ENCODE assay signal across 10 mouse cellular contexts in genomic region chr5:146713088-146713487, GRCm38 (mm10).
DNase-seq lines count a peak whose midpoint lies in the region; ATAC-seq lines count a peak whose summit lies in the region.
"Had no signal": no experiment of that assay in that cellular context is flagged by ENCODE, and none has a peak within 500 bp of the region (broad histone marks: within the 10 kb centered on the region; RNA-seq: fewer than 3 reads in every experiment).

No protein-coding gene starts in this region.

- no peaks in the 10 kb centered on the region for H3K27me3 ChIP-seq in kidney, embryonic 16.5 days (ENCODE audit: insufficient read depth, low read length)
- no peaks in the 10 kb centered on the region for H3K27me3 ChIP-seq in forebrain, embryonic 10.5 days (ENCODE audit: poor library complexity, severe bottlenecking)
- no peaks in the 10 kb centered on the region for H3K27me3 ChIP-seq in intestine, embryonic 16.5 days (replicated peaks; ENCODE audit: control insufficient read depth, insufficient read depth, low read length)
- H3K27me3 ChIP-seq: liver, embryonic 15.5 days had no signal

- 58% methylated on average over 10 of the region's 10 CpGs for WGBS in kidney, embryonic 16.5 days
- 64% methylated on average over 10 of the region's 10 CpGs for WGBS in forebrain, embryonic 10.5 days
- 66% methylated on average over 10 of the region's 10 CpGs for WGBS in intestine, embryonic 16.5 days

- no peak for ATAC-seq in kidney, embryonic 16.5 days (ENCODE audit: low FRiP score, low TSS enrichment)
- ATAC-seq in intestine, embryonic 16.5 days = no peak

- H3K4me3 ChIP-seq in kidney, embryonic 16.5 days (ENCODE audit: low read length) = no peak overlapping the region
- H3K4me3 ChIP-seq in forebrain, embryonic 10.5 days = no peak overlapping the region
- H3K4me3 ChIP-seq in intestine, embryonic 16.5 days (ENCODE audit: low read length) = no peak overlapping the region
- H3K4me3 ChIP-seq: liver, embryonic 15.5 days had no signal

- no peak for DNase-seq in kidney, postnatal 4 days
- DNase-seq in forebrain, embryonic 10.5 days (ENCODE audit: extremely low spot score, low spot score) = no peak
- DNase-seq in retina, postnatal 7 days (ENCODE audit: low read depth, low spot score) = peak; percentile 82
- DNase-seq in frontal cortex, postnatal 14 days (ENCODE audit: low spot score in 2 of 2) = no peak
- no peak for DNase-seq in T-cell, adult 2 months (ENCODE audit: low spot score)
- DNase-seq in layer of hippocampus, adult 8-10 months (ENCODE audit: low spot score in 2 of 2) = no peak

- no peaks in the 10 kb centered on the region for H3K36me3 ChIP-seq in kidney, embryonic 16.5 days (ENCODE audit: insufficient read depth, low read length)
- no peaks in the 10 kb centered on the region for H3K36me3 ChIP-seq in forebrain, embryonic 10.5 days (replicated peaks)
- no peaks in the 10 kb centered on the region for H3K36me3 ChIP-seq in intestine, embryonic 16.5 days (ENCODE audit: control insufficient read depth, insufficient read depth, low read length)
- H3K36me3 ChIP-seq: liver, embryonic 15.5 days had no signal

- no peaks in the 10 kb centered on the region; the same call in 1 of the 2 replicates for H3K9me3 ChIP-seq in kidney, embryonic 16.5 days (ENCODE audit: low read length)
- H3K9me3 ChIP-seq in forebrain, embryonic 10.5 days = no peaks in the 10 kb centered on the region
- no peaks in the 10 kb centered on the region; the same call in 1 of the 2 replicates for H3K9me3 ChIP-seq in intestine, embryonic 16.5 days (ENCODE audit: control insufficient read depth, low read length)
- H3K9me3 ChIP-seq: liver, embryonic 15.5 days had no signal

- no peak overlapping the region for H3K27ac ChIP-seq in kidney, embryonic 16.5 days (ENCODE audit: low read length)
- H3K27ac ChIP-seq in forebrain, embryonic 10.5 days = peak overlapping the region; percentile 56
- H3K27ac ChIP-seq in intestine, embryonic 16.5 days (ENCODE audit: low read length) = peak overlapping the region; percentile 43; the same call in 1 of the 2 replicates
- H3K27ac ChIP-seq: kidney, postnatal 0 days; liver, embryonic 15.5 days had no signal

- no peaks in the 10 kb centered on the region for H3K4me1 ChIP-seq in kidney, embryonic 16.5 days (ENCODE audit: insufficient read depth, low read length)
- peaks cover 12% of the 10 kb centered on the region for H3K4me1 ChIP-seq in forebrain, embryonic 10.5 days
- no peaks in the 10 kb centered on the region for H3K4me1 ChIP-seq in intestine, embryonic 16.5 days (ENCODE audit: control insufficient read depth, insufficient read depth, low read length)
- H3K4me1 ChIP-seq: liver, embryonic 15.5 days had no signal

- 0 out of 2 replicates have a peak overlapping the region, but pooled peaks have one; percentile 22 for H3K9ac ChIP-seq in kidney, embryonic 16.5 days (replicated peaks; ENCODE audit: low read length)
- no peak overlapping the region for H3K9ac ChIP-seq in intestine, embryonic 16.5 days (ENCODE audit: low read depth, low read length)
- H3K9ac ChIP-seq: liver, embryonic 15.5 days had no signal

- peak overlapping the region; percentile 31 for H3K4me2 ChIP-seq in kidney, embryonic 16.5 days (replicated peaks; ENCODE audit: low read depth, low read length)
- no peak overlapping the region for H3K4me2 ChIP-seq in intestine, embryonic 16.5 days (ENCODE audit: low read depth, low read length)
- H3K4me2 ChIP-seq: liver, embryonic 15.5 days had no signal
